Mouse (Mus musculus) heart, postnatal 10 days (tissue): Measurements from ENCODE around the gene Nckap5. TPM values are rescaled to one million over a fixed set of nuclear protein-coding genes. Genes with fewer than 3 reads are reported as not detected.
"Not testable (repeated sequence)": the region's sequence is repeated elsewhere in the genome, so short reads cannot be mapped to it uniquely, and the experiment has no call there.

ENCODE experiments used
- DNase-seq, 2 experiments: peaks; one replicate each; pipeline ENCODE4 v3.0.0; 2021
- intact Hi-C: fragments of 180-260 bp; cut with DNase I; formaldehyde crosslinking; loops from one replicate; pipeline ENCODE4 v1.15.1; 2025
- total RNA-seq, 2 experiments: library from RNA; stranded (reverse); gene quantifications; 2 replicates each; pipeline ENCODE4 v1.2.3; 2021

The Nckap5 gene
- total RNA-seq, 2 experiments from 2014 or later, result 17.8 to 18.2 TPM

DNA sequence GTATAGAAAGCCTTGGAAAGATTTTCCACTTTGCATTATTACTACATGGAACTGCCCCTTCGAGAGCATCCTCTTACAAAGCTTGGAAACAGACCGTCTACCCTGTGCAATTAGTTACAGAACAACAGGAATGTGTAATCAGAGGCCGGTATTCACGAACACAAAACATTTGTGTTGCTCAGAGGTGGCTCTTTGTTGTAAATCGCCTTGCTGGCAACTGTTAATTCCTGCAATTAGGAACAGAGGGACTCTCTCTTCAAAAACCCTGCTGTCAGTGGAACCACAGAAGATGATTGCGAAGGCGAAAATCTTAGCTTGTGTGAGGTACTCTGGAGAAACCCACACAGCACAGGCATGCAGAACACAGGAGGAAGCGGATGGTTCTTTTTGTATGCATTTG is 710.1 kb downstream of the Nckap5 start:
- intact Hi-C loops, result no loop called here
- DNase-seq, result no peak

DNA sequence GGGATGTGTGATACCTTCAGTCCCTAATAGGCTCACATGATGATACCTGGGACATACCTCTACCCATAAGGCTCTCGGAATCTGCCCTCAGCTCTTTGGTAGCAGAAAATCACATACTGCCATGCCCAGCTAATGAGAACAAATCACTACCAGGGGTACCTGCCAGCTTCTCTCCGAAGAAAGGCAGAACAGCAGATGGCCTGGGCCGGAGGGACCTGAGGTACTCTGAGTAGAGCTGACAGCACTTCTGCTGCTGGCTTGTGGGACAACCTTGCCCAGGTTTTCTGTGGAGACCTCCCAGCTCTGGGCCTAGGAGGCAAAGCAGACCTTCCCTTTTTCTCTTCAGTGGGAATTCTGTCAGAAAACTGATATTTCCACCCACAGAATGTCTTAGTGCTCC is 714.6 kb downstream of the Nckap5 start:
- intact Hi-C loops, result no loop called here
- DNase-seq, result no peak

DNA sequence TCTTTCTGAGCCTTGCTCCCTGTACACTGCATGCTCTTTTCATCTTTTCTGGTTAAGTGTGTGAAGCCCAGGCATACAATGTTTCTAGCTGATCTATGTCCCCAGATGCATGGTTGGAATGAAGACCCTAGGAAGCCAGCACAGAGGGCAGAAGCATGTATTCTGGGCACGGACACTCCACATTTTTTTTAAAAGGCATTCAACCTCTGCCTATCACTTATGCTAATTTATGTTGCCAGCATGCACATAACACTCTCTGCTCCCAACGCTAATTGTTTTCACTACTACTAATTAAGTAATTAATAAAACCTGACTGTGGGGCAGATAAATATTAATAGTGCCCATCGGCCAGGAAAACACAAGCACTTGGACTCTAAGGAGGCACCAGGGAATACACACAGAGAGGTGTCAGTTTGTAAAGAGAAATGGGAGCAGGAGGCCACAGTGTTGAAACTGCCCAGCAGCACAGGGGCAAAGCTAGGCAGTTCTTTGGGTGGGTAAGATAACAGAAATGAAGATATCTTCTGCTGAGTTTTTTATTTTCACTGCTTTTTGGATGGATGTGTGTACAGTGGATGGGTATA is 724.8 kb downstream of the Nckap5 start:
- DNase-seq, result no peak
- intact Hi-C loops, result no loop called here

DNA sequence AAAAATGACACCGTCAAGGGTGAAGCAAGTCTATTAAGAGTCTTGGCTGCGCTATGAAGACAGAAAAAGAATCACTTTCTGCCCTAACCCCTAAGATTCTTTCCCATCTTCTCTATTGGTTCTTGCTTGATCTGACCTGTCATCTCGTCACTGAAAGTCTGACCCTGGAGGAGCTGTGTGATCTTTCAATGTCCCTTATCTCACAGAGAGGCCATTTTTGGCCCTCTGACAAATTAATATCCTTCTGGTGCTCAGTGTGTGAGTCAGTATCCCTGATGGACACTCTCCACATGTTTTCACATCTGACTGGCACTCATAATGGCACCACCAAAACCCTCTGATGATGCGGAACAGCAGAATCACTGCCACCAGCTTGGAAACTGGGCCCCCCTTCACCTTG is 736.3 kb downstream of the Nckap5 start:
- no peak for DNase-seq
- intact Hi-C loops, result no loop called here

DNA sequence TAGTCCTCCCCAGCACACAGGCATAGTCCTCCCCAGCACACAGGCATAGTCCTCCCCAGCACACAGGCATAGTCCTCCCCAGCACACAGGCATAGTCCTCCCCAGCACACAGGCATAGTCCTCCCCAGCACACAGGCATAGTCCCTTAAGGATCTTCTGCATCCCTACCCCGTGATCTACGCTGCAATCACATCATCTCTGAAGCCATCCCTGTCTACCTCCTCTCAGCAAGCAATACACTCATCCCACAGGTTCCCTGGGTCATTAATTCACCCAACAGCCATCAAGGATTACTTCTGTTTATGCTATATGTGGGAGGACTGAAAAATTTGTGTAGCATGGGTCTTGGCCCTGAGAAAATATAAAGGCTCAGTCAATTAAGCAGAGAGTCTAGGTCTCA is 738.6 kb downstream of the Nckap5 start:
- DNase-seq, intact Hi-C loops: not testable (repeated sequence)

DNA sequence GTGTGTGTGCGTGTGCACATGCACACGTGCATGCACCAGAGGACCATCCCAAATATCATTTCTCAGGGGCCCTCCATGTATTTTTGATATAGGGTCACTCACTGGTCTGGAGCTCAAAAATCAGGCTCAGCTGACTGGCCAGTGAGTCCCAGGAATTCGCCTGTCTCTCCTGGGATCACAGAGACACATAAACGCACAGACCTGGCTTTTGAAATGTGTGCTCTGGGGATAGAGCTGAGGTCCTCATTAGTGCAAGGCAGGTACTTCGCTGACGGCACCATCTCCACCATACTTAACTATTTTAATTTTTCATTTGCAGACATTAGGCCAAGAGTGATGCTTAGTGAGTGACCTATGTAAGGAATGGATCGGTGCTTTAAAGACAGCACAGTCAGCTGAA is 743.4 kb downstream of the Nckap5 start:
- intact Hi-C loops, result no loop called here
- DNase-seq, result no peak

DNA sequence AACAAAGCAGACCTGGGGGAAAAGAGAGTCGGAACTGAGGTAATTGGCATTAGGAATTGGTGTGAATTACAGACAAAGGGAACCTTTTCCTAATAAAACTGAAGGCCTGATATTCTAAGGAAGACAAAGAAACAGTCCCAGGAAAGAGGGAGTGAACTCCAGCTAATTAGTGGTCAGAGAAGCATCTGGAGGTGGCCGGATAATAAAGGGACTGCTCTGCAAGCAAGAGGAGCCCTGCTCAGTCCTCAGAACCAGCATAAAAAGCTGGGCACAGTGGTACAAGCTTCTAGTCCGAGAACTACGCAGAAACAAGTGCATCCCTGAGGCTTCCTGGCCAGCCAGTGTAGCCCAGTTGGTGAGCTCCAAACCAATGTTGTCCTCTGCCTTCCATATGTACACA is 754.3 kb downstream of the Nckap5 start:
- no peak for DNase-seq

DNA sequence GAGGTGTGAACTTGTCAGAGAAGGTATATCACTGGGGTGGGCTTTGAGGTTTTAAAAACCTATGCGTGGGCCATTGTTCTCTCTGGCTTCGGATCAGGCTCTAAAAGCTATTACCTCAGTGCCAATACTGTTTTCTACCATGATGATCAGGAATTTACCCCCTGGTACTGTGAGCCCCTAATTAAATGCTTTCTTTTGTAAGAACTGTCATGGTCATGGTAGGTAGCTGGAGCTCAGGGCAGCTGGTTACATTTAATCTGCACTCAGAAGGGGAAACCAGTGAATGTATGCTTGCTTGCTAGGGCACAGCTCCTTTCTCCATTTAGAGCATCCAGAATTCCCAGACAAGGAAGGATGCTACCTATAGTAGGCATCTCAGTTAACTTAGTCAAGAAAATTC is 759.7 kb downstream of the Nckap5 start:
- DNase-seq, result no peak
- intact Hi-C loops, result no loop called here

More for the DNA sequence above, 754.3 kb downstream of the Nckap5 start:
- intact Hi-C loops, result no loop called here

DNA sequence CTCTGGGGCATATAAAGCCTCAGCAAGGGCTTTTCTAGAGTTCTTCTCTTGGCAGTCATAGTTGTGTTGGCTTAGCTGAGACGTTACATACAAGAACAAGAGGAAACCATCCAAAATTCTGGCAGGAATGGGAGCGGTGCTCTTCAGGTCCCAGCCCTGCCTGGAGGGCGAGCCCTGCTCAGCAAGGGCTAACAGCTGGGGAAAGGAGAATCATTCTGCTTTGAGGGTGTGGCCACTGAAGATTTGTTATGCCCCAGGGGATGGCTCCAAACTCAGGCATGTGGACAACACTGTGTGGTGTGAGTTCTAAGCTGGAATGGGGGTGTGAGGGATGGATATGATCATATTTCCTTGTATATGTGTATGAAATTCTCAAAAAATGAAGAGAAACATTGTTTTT is 779.1 kb downstream of the Nckap5 start:
- intact Hi-C loops, result no loop called here
- DNase-seq, result peak; percentile 17 to 32

DNA sequence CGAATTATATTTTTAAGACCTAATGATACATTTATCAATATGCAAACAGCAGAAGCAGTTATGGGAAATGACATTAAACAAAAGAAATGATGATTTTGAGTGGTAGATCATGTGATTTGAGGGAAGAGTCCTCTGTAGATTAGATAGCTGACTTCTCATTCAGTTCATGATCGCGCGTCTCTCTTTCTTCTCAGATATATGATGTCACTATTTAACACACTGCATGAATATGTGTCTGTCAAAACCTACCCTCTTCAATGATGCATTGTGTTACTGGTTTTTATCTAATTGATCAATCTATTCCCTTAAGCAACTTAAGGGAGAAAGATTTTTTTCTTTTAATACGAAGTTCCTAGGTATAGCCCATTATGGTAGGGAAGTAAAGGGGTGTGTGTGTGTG is 787.7 kb downstream of the Nckap5 start:
- intact Hi-C loops, result no loop called here
- no peak for DNase-seq

DNA sequence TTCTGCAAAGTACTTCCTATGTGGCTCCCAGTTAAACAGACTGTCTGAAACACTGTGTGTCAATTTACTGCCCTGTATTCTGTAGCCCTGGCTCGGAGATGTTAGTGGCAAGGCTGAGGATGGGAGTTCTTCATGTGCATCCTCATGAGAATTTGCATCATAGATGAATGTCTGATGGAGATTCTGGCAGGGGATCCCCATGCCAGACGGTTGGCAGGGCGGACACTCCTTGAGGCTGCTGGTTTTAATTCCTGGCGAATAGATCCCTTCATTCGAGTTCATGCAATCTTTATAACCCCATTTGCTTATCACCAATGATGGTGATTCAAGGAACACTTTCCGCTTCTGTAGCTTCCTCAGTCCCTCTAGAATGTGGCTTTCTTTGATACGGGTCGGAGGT is 803.1 kb downstream of the Nckap5 start:
- intact Hi-C loops, result no loop called here
- no peak for DNase-seq

DNA sequence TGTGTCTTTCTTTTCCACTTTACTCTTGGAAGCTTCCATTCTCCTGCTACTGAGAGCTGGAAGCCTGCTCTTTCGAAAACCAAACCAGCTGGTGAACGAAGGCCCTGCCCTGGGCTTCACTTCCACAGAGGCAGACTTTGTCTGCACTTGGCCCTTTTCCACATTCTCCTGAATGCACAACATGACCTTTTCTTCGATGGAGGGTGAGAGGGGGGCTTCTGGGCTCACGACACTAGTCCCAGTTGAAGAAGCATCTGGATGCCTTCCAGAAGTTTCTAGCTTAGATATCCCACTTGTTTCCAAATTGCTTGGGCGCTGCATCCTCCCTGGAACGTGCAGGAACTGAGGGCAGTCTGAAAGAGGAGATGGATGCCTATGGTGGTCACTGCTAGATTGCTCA is 806.1 kb downstream of the Nckap5 start:
- peak; percentile 7 to 18 for DNase-seq
- intact Hi-C loops, result no loop called here

DNA sequence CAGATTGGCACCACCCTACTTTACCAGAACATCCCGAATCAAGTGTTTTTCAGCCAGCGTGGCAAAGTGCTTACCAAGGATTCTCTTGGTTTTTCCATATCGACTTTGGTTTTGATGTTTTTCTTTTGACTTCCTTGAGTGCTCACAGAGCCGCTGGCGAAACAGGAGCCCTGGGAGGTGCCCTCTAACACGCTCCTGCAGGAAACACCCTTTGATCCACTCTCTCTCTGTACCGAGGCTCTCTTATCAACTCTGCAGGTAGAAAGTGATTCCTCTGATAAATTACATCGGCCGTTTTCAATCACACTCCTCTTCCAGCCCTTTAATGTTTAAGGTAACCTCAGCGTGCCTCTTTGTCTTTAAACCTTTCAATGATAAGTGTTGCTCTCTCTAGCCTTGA is 807.6 kb downstream of the Nckap5 start:
- intact Hi-C loops, result no loop called here
- DNase-seq, result no peak

DNA sequence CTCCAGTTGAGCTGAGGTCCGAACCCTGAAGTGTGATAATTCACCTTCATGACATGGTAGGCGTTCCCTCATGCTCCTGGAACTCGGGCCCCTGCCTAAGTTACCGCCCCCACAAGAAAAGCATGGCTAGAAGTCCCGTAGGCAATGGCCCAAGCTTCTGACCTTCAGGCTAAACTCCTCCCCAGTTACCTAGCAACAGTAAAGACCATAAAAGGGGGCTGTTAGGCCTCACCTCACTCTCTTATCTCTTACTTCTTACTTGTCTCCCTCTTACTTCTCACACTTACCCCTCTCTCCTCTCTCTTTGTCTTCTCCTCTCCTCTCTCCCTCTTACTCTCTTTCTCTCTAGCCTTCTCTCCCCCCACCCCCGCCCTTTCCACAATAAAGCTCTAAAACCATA is 811.9 kb downstream of the Nckap5 start:
- intact Hi-C loops, DNase-seq: not testable (repeated sequence)

DNA sequence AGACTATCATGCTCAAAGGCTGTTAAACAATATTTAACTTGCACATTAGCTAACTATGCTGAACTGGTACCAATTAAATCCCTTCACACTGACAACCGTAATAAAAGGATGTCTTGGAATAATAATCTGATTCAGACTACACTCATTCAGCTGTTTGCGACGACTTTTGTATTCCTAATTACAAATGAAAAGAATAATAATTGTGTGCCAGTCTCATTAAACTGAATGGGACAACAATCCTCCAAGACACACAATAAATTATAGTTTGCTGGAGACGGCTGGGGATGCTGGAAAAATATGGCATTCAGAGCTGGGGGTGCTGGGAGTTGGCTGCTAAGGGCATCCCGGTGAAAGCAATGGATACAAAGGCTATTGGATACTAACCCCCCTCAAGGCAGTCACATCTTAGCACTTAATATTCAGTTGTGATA is 818.9 kb downstream of the Nckap5 start:
- intact Hi-C loops, result no loop called here

DNA sequence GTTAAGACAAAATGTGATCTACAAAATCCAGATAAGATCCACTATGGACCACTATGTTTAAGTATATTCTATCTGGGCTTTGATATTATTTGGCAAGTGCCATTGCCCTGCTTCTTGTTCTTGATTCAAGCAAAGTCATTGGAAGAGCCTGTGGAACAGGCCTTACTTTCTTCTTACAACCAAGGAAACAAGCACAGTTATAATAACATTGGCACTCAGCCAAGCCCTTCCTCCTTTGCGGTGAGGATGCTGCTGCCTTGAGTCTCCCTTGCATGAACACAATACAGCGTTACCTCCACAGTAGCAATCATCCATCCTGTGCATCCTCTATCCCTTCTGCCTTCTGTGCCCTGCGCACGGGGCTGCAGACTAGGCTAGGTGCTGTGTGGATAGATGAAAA is 823.0 kb downstream of the Nckap5 start:
- intact Hi-C loops, result no loop called here
- no peak for DNase-seq

More for the DNA sequence above, 818.9 kb downstream of the Nckap5 start:
- DNase-seq, result no peak

DNA sequence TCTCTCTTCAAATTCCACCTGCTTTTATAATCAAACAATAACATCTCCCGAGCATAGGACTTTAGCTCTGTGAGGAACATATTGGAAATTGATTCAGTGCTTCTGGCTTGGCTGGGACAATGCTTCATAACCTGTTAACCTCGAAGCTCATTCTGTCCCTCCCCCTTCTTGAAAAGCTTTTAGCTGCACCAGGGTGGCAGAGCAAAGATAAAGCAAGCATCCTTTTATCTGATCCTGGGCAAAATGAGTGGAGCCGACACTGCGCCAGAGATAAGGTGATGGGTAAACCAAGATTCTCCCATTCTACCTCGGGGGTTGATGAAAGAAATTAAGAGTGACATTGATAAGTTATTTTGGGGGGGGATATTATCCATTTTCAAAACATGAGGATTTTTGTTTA is 824.9 kb downstream of the Nckap5 start:
- no peak for DNase-seq
- intact Hi-C loops, result no loop called here

DNA sequence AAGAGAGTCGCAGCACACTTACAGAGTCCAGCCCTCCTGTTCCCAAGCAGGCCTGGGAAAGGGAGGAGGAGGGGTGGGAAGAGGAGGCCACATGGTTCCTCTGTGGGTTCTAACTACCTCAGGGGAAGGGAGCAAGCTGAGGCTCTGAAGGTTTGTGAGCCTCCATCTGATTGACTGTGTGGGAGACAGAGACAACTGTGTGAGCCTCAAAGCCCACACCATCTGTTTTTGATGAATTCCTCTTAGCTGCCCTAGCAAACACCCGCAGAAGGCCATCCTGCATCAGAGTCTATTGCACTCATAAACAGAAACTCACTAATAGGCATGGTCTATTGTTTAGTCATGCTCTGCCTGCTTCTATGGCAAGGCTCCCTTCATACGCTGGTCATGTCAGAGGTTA is 834.1 kb downstream of the Nckap5 start:
- DNase-seq, result no peak
- intact Hi-C loops, result no loop called here

DNA sequence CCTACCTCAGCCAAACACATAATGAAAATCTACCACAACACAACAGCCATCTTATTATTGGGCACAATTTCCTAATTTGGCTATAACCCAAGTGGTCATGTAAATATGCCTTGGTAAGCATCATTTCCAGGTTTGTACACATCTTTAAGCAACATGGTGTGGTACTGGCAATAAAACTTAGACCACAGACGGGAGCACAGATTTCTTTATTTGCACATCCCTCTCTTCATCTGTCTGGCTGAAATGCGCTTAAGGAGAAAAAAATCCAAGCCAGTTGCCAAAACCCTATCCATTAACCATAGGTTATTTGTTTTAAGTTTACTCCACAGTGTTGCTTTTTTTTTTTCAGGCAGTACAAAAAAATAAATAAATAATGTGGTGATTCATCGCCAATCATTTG is 842.8 kb downstream of the Nckap5 start:
- intact Hi-C loops, result no loop called here
- DNase-seq, result no peak

DNA sequence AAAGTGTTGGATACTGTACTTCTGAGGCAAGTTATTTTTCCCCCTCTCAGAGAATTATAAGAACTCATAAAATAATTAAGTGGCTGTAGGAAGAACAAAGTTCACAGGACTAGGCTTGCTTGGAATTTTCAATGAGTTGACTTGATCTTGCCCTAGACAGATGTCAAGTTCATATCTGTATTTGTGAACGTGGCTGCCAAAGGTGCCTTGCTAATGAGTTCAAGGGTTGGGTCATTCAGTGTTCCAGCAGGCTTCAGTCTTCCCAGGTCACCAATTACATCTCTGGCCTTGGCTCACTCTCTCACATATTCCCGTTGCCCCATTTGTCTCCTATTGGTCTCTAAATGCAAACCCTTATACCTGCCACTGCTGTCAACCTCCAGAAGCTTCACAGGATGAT is 846.0 kb downstream of the Nckap5 start:
- intact Hi-C loops, result no loop called here
- no peak for DNase-seq

DNA sequence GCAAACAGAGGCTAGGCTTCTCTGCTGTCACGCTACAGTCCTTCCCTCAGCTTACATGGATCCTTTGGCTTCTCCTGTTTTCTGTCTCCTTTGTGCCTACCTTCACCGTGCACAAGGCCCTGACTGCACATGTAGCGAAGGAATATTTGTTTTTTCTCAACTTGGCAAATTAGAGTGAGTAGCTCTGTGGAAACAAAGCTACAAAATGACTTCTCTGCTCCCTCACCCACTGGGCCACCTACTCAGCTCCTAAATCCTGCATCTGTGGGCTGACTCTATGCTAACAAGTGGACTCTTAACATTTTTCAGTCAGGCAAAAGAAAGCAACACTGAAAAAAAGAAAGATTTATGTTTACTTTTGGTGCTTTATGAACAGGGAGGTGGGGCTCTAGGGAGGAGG is 856.0 kb downstream of the Nckap5 start:
- intact Hi-C loops, result no loop called here
- DNase-seq, result no peak

DNA sequence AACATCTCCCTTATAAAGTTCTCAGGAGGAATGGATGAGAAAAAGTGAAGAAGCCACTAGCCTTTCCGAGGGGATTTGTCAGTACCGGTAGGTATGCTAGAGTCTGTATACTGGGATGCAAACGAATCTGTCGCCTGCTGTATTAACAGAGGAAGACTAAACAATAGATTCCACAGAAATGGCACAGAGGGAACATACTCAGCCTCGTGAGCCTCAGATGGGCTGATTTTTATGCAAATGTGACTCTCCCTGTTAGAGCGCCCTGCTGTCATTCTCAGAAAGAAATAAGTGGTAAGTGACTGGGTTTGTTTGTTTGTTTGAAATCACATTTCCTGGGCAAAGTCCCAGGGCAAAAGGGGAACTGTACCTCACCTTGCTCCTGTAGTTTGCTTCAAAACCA is 858.7 kb downstream of the Nckap5 start:
- DNase-seq, result no peak
- intact Hi-C loops, result no loop called here

DNA sequence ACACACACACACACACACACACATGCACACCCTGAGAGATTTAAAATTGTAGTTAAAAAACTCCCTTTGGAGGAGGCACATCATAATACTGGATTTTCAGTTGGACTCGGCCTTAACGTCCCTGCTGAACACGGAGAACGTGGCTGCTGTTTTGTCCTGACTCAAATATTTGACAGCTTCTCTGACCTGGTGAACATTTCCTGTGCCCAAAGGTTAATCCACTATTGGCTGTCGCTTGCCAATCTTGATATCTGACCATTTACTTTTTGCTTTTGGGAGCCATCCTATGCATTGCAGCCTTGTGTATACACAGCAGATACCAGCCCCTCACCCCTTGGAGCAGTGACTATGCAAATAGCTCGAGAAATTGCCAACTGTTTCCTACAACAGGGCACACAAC is 862.9 kb downstream of the Nckap5 start:
- DNase-seq, result no peak
- intact Hi-C loops, result no loop called here
